Mouse (Mus musculus) MEL (cell line): ENCODE measurements around the gene Olfr523. TPM values are rescaled to one million over a fixed set of nuclear protein-coding genes. Genes with fewer than 3 reads are reported as not detected.
A peak's percentile ranks its signal among the peaks of the same experiment; 100 is the strongest.

ENCODE experiments used
- DNase-seq: peaks from one replicate; pipeline ENCODE4 v3.0.0; 2011; ENCODE audit warnings: low read depth, low spot score
- H3K27ac ChIP-seq: 2 replicates; pipeline ENCODE4 v1.5.1; 2012; ENCODE audit warnings: low read depth, mild to moderate bottlenecking, control low read depth, low read length, moderate library complexity; ENCODE audit not compliant: control insufficient read depth
- H3K27me3 ChIP-seq, 2 experiments: fragments of 150-350 bp in 1 of 2; sonication (generic) in 1 of 2; 2 replicates each; pipeline ENCODE4 v1.6.1; 2012; ENCODE audit warnings: low read length in 2 of 2, mild to moderate bottlenecking in 2 of 2, improper control_type of control experiment in 1 of 2, moderate library complexity in 1 of 2; ENCODE audit not compliant: insufficient read depth in 2 of 2, control insufficient read depth in 1 of 2
- H3K36me3 ChIP-seq, 2 experiments: 2 replicates each; pipeline ENCODE4 v1.6.1; 2012 to 2014; ENCODE audit warnings: low read length in 2 of 2, improper control_type of control experiment in 1 of 2, inconsistent platforms in 1 of 2, mild to moderate bottlenecking in 1 of 2; ENCODE audit not compliant: insufficient read depth in 2 of 2, control insufficient read depth in 1 of 2
- H3K4me1 ChIP-seq, 2 experiments: fragments of 150-350 bp in 1 of 2; sonication (generic) in 1 of 2; 2 replicates each; pipeline ENCODE4 v1.6.1; 2012; ENCODE audit warnings: low read length in 2 of 2, improper control_type of control experiment in 1 of 2, mild to moderate bottlenecking in 1 of 2; ENCODE audit not compliant: insufficient read depth in 2 of 2, control insufficient read depth in 1 of 2
- H3K4me3 ChIP-seq, 2 experiments: fragments of 150-350 bp in 1 of 2; sonication (generic) in 1 of 2; 2 replicates each; pipeline ENCODE4 v1.5.1; 2012; ENCODE audit warnings: low read depth in 2 of 2, low read length in 2 of 2, mild to moderate bottlenecking in 2 of 2, moderate library complexity in 2 of 2, control low read depth in 1 of 2, improper control_type of control experiment in 1 of 2; ENCODE audit not compliant: control insufficient read depth in 1 of 2, insufficient read depth in 1 of 2
- H3K79me2 ChIP-seq: 2 replicates; pipeline ENCODE4 v1.6.1; 2012; ENCODE audit warnings: mild to moderate bottlenecking, low read length, moderate library complexity; ENCODE audit not compliant: control insufficient read depth, poor library complexity, insufficient read depth
- H3K9ac ChIP-seq: 2 replicates; pipeline ENCODE4 v1.6.1; 2012; ENCODE audit warnings: low read depth, mild to moderate bottlenecking, control low read depth, low read length, moderate library complexity; ENCODE audit not compliant: control insufficient read depth, poor library complexity, severe bottlenecking
- H3K9me3 ChIP-seq: fragments of 150-350 bp; sonication (generic); replicated peaks from 2 replicates; pipeline ENCODE4 v1.6.1; 2012; ENCODE audit warnings: mild to moderate bottlenecking, low read length, improper control_type of control experiment, moderate library complexity; ENCODE audit not compliant: insufficient read depth
- BHLHE40 ChIP-seq: IDR thresholded peaks from 2 replicates; pipeline ENCODE4 v1.6.1; 2012; ENCODE audit warnings: low read depth, mild to moderate bottlenecking, inconsistent platforms, low read length, improper control_type of control experiment, borderline replicate concordance
- CHD1 ChIP-seq: IDR thresholded peaks from 2 replicates; pipeline ENCODE4 v1.6.1; 2012; ENCODE audit warnings: low read depth, mild to moderate bottlenecking, inconsistent platforms, low read length, improper control_type of control experiment
- E2F4 ChIP-seq: IDR thresholded peaks from 2 replicates; pipeline ENCODE4 v1.6.1; 2011; ENCODE audit warnings: low read depth, low read length, improper control_type of control experiment, borderline replicate concordance
- ELF1 ChIP-seq: IDR thresholded peaks from 2 replicates; pipeline ENCODE4 v1.6.1; 2014; ENCODE audit warnings: low read depth, mild to moderate bottlenecking, inconsistent platforms, low read length, improper control_type of control experiment, moderate library complexity
- EP300 ChIP-seq, 2 experiments: IDR thresholded peaks; 2 replicates each; pipeline ENCODE4 v1.6.1; 2011; ENCODE audit warnings: improper control_type of control experiment in 2 of 2, low read length in 2 of 2, low read depth in 1 of 2, mild to moderate bottlenecking in 1 of 2
- ETS1 ChIP-seq: IDR thresholded peaks from 2 replicates; pipeline ENCODE4 v1.6.1; 2012; ENCODE audit warnings: low read depth, mild to moderate bottlenecking, inconsistent platforms, low read length, improper control_type of control experiment, moderate library complexity
- GATA1 ChIP-seq: IDR thresholded peaks from 2 replicates; pipeline ENCODE4 v1.6.1; 2011; ENCODE audit warnings: low read depth, low read length, improper control_type of control experiment
- HCFC1 ChIP-seq: IDR thresholded peaks from 2 replicates; pipeline ENCODE4 v1.6.1; 2012; ENCODE audit warnings: low read depth, mild to moderate bottlenecking, inconsistent platforms, low read length, improper control_type of control experiment, moderate library complexity
- MAX ChIP-seq: IDR thresholded peaks from 2 replicates; pipeline ENCODE4 v1.6.1; 2011; ENCODE audit warnings: low read length, improper control_type of control experiment
- MYB ChIP-seq: IDR thresholded peaks from 2 replicates; pipeline ENCODE4 v1.6.1; 2011; ENCODE audit warnings: mild to moderate bottlenecking, low read depth, low read length, improper control_type of control experiment
- NELFE ChIP-seq: IDR thresholded peaks from 2 replicates; pipeline ENCODE4 v1.6.1; 2011; ENCODE audit warnings: low read depth, low read length, improper control_type of control experiment
- POLR2A ChIP-seq, 2 experiments: IDR thresholded peaks; 2 replicates each; pipeline ENCODE4 v1.6.1; 2011 to 2012; ENCODE audit warnings: low read length in 2 of 2, mild to moderate bottlenecking in 2 of 2, control low read depth in 1 of 2, improper control_type of control experiment in 1 of 2, low read depth in 1 of 2, moderate library complexity in 1 of 2; ENCODE audit not compliant: control insufficient read depth in 1 of 2, insufficient read depth in 1 of 2, poor library complexity in 1 of 2
- SIN3A ChIP-seq: IDR thresholded peaks from 2 replicates; pipeline ENCODE4 v1.6.1; 2012; ENCODE audit warnings: low read length, improper control_type of control experiment, inconsistent platforms
- SMC3 ChIP-seq: IDR thresholded peaks from 2 replicates; pipeline ENCODE4 v1.6.1; 2011; ENCODE audit warnings: low read depth, low read length, improper control_type of control experiment
- TAL1 ChIP-seq: IDR thresholded peaks from 2 replicates; pipeline ENCODE4 v1.6.1; 2012; ENCODE audit warnings: mild to moderate bottlenecking, inconsistent platforms, low read length, moderate library complexity, mixed read lengths
- TBP ChIP-seq: IDR thresholded peaks from 2 replicates; pipeline ENCODE4 v1.8.0; 2011; ENCODE audit warnings: low read depth, low read length, improper control_type of control experiment
- ZKSCAN1 ChIP-seq: IDR thresholded peaks from 2 replicates; pipeline ENCODE4 v1.6.1; 2012; ENCODE audit warnings: low read depth, mild to moderate bottlenecking, inconsistent platforms, low read length, improper control_type of control experiment, moderate library complexity
- polyA plus RNA-seq, 2 experiments: library from polyadenylated mRNA; stranded (reverse) in 1 of 2; unstranded in 1 of 2; fragments of >175 nt in 1 of 2; fragments of >200 nt in 1 of 2; gene quantifications; 2 replicates each; pipeline versions ENCODE4 v1.2.1 to v1.2.4; 2012; ENCODE audit warnings: low replicate concordance in 2 of 2, low read depth in 1 of 2; ENCODE audit not compliant: insufficient read length in 2 of 2, insufficient read depth in 1 of 2, missing spikeins in 1 of 2
- total RNA-seq: library from RNA; depleted of rRNA; stranded (reverse); fragments of 300-350 nt; gene quantifications from 2 replicates; pipeline ENCODE4 v1.2.3, GENCODE M21; 2012

Olfr523 gene
- total and polyA plus RNA-seq, 3 experiments: not detected

DNA sequence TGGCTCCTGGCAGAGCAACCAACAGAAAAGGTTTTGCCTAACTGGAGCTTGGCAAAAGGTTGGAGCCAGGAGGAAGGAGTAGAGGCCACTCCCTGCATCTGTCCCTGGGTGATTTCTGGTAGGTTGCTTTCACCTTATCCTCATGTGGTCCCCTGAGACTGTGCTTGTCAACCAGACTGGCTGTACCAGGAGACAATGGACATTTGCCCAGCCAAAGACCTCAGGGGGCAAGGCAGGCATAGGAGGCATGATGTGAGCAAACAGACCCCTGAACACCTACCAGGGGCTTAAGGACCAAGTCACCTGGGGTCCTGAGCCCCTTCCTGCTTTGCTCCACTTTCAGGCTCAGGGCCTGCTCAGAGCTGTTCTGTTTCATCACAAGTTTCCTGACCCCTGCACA is 32.8 kb downstream of the Olfr523 start, which contains the start of gene Olfr524:
Gene Olfr524 (minus strand): TSS at position 101 of the 400 bp plus-strand sequence.
- no peaks in the 10 kb centered on the region for H3K27me3 ChIP-seq
- DNase-seq: no peak

DNA sequence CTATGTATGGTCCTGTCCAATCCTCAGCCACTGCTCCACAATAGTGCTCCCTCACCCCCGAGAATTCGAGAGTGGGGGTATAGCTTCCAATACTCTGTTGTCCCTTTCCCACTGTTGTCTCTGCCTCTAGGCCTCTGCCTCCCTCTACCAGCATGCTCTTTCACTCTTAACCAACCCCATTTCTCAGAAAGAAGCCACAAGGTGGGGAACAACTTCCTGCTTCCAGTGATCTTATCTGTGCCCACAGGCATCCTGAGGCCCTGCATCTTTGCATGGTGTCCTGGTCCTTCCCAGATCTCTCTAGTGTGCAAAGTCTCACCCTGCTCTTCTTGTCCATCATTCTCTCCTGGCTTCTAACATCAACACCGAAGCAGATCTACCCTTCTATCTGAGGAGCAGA is 33.9 kb downstream of the Olfr523 start:
- Histone ChIP-seq H3K9ac (no peak overlapping the region), H3K27me3 (no peaks in the 10 kb centered on the region), H3K36me3 (peaks cover 0 to 19% of the 10 kb centered on the region in 2 experiments; a peak in 2 of 4 replicates), H3K79me2 (no peaks in the 10 kb centered on the region), H3K4me1 (peaks cover 5 to 27% of the 10 kb centered on the region in 2 experiments), H3K27ac (peak overlapping the region; percentile 16; the same call in 1 of the 2 replicates), H3K9me3 (no peaks in the 10 kb centered on the region), H3K4me3 (no peak overlapping the region)
- TF ChIP-seq EP300 (IDR thresholded peaks at IDR 0.05; ENCODE audit: low read depth in 1 of 2, low read length in 2 of 2) (peak; percentile 34 to 44; a peak in 2 of 4 replicates), GATA1 (peak; percentile 75), SIN3A (no peak)
- DNase-seq: peak; percentile 51

More for the DNA sequence above, 32.8 kb downstream of the Olfr523 start, which contains the start of gene Olfr524:
- no peak for TF ChIP-seq ZKSCAN1
- no peak for TF ChIP-seq POLR2A (IDR thresholded peaks at IDR 0.05; ENCODE audit: control insufficient read depth in 1 of 2, insufficient read depth in 1 of 2, low read depth in 1 of 2, low read length in 2 of 2, poor library complexity in 1 of 2)
- TF ChIP-seq NELFE: no peak
- TF ChIP-seq E2F4: no peak
- TF ChIP-seq HCFC1: no peak
- TF ChIP-seq ETS1: no peak
- no peak for TF ChIP-seq BHLHE40
- TF ChIP-seq TBP: no peak
- TF ChIP-seq MAX: no peak
- TF ChIP-seq SMC3: no peak
- no peak for TF ChIP-seq ELF1
- no peak for TF ChIP-seq TAL1
- no peak for TF ChIP-seq MYB
- no peak for TF ChIP-seq CHD1
- Histone ChIP-seq H3K27ac (peak within 1 kb of the TSS; percentile 7; the same call in 1 of the 2 replicates), H3K36me3 (peaks cover 0 to 21% of the 10 kb centered on the region in 2 experiments; a peak in 2 of 4 replicates), H3K79me2 (no peaks in the 10 kb centered on the region), H3K4me1 (peaks cover 5 to 36% of the 10 kb centered on the region in 2 experiments), H3K9me3 (no peaks in the 10 kb centered on the region), H3K4me3 (no peak within 1 kb of the TSS), H3K9ac (no peak within 1 kb of the TSS)
